Mouse (Mus musculus) neural tube, embryonic 13.5 days (tissue): ENCODE measurements around the gene Rbfox1. TPM values are rescaled to one million over a fixed set of nuclear protein-coding genes. Genes with fewer than 3 reads are reported as not detected.

Experiments
- ATAC-seq: fragments of 200-750 bp; cut with Nextera tagmentation; 2 replicates; pipeline ENCODE4 v1.8.0; 2017; ENCODE audit warnings: low read depth, mild to moderate bottlenecking, moderate TSS enrichment, moderate library complexity
- H3K27ac ChIP-seq: fragments of 300-500 bp; sonication (generic); replicated peaks from 2 replicates; pipeline ENCODE4 v1.5.1; 2015; ENCODE audit warnings: moderate library complexity, mild to moderate bottlenecking, inconsistent platforms
- H3K27me3 ChIP-seq: fragments of 300-500 bp; sonication (generic); 2 replicates; pipeline ENCODE4 v1.6.1; 2015; ENCODE audit warnings: mild to moderate bottlenecking, inconsistent platforms
- H3K36me3 ChIP-seq: fragments of 300-500 bp; sonication (generic); 2 replicates; pipeline ENCODE4 v1.6.1; 2015; ENCODE audit warnings: mild to moderate bottlenecking, inconsistent platforms
- H3K4me1 ChIP-seq: fragments of 300-500 bp; sonication (generic); replicated peaks from 2 replicates; pipeline ENCODE4 v1.6.1; 2015; ENCODE audit warnings: inconsistent platforms
- H3K4me2 ChIP-seq: fragments of 300-500 bp; sonication (generic); 2 replicates; pipeline ENCODE4 v1.6.1; 2015; ENCODE audit warnings: inconsistent platforms, mild to moderate bottlenecking, moderate library complexity
- H3K4me3 ChIP-seq: fragments of 300-500 bp; sonication (generic); 2 replicates; pipeline ENCODE4 v1.5.1; 2015; ENCODE audit warnings: mild to moderate bottlenecking, inconsistent platforms
- H3K9ac ChIP-seq: fragments of 300-500 bp; sonication (generic); 2 replicates; pipeline ENCODE4 v1.6.1; 2015; ENCODE audit warnings: moderate library complexity, mild to moderate bottlenecking, inconsistent platforms
- H3K9me3 ChIP-seq: fragments of 300-500 bp; sonication (generic); 2 replicates; pipeline ENCODE4 v1.6.1; 2016; ENCODE audit warnings: inconsistent platforms
- WGBS: fragments of 180-500 bp; shearing (Covaris S2); methylation state at CpG from one replicate; pipeline ENCODE4 v1.1.7; 2015; 5-methylcytosine and 5-hydroxymethylcytosine counted together
- polyA plus RNA-seq: library from polyadenylated mRNA; unstranded; fragments of >200 nt; fragmentation: Nextera tagmentation; extraction: Ambion mirVana; gene quantifications from 2 replicates; pipeline ENCODE4 v1.2.1, GENCODE M21; 2015

Gene Rbfox1
- polyA plus RNA-seq, 1 experiment from 2014 or later: 229 TPM

DNA sequence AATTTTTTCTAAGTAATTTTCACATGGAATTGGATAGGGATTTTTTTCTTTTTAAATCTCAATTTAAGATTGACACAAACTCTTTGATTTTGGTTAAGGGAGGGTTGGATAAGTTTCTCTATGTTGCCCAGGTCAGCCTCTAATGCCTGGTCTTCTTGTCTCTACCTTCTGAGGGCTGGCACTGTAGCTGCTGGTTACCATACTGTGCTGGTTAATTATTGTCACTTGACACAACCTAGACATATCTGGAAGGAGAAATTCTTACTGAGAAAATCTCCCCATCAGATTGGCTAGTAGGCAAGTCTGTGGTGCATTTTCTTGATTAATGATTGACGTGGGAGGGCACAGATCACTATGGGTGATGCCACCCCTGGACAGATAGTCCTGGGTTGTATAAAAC lies 177.3 kb downstream of the Rbfox1 start:
- Histone ChIP-seq H3K9me3 (no peaks in the 10 kb centered on the region), H3K9ac (no peak overlapping the region), H3K4me1 (no peaks in the 10 kb centered on the region), H3K36me3 (no peaks in the 10 kb centered on the region), H3K27me3 (no peaks in the 10 kb centered on the region), H3K4me2 (no peak overlapping the region), H3K27ac (no peak overlapping the region), H3K4me3 (no peak overlapping the region)
- no peak for ATAC-seq
- WGBS: 94% methylated on average over 1 of the region's 1 CpGs

- H3K36me3 ChIP-seq: no peaks in the 10 kb centered on the region
- no peak overlapping the region for H3K27ac ChIP-seq
- no peak overlapping the region for H3K4me3 ChIP-seq
- 91% methylated on average over 4 of the region's 4 CpGs for WGBS
- no peak for ATAC-seq
- H3K4me1 ChIP-seq: no peaks in the 10 kb centered on the region
- H3K9ac ChIP-seq: no peak overlapping the region
- no peaks in the 10 kb centered on the region for H3K27me3 ChIP-seq
- H3K4me2 ChIP-seq: no peak overlapping the region
- H3K9me3 ChIP-seq: no peaks in the 10 kb centered on the region
These were observed 180.3 kb downstream of the Rbfox1 start for GRCm38 (mm10) chr16:6065481-6065880.

- ATAC-seq: no peak
- Histone ChIP-seq H3K4me2 (no peak overlapping the region), H3K27me3 (no peaks in the 10 kb centered on the region), H3K4me3 (no peak overlapping the region), H3K9me3 (no peaks in the 10 kb centered on the region), H3K9ac (no peak overlapping the region), H3K36me3 (no peaks in the 10 kb centered on the region), H3K4me1 (no peaks in the 10 kb centered on the region), H3K27ac (no peak overlapping the region)
- 85% methylated on average over 10 of the region's 10 CpGs for WGBS
These were observed 190.4 kb downstream of the Rbfox1 start for GRCm38 (mm10) chr16:6075442-6076050.

DNA sequence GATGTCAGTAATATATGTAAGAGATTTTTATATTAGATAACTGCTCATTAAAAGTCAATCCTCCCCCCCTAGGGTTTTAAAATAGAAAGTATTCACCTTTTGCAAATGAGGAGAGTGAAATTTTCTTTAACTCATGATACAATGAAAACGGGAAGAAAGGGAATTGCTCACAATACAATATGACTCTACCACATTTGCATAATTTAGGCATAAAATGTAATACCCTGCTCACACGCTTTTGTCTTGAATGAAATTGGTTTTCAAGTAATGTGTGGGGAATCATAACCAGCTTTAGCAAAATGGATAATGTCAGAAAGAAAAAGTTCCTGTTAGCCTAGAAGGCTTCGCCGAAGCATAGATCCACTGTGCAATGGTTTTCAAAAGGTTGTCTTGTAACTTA lies 193.9 kb downstream of the Rbfox1 start:
- Histone ChIP-seq H3K9me3 (no peaks in the 10 kb centered on the region), H3K9ac (no peak overlapping the region), H3K4me3 (no peak overlapping the region), H3K36me3 (no peaks in the 10 kb centered on the region), H3K4me1 (no peaks in the 10 kb centered on the region), H3K4me2 (no peak overlapping the region), H3K27ac (no peak overlapping the region), H3K27me3 (no peaks in the 10 kb centered on the region)
- no peak for ATAC-seq
- WGBS: 73% methylated on average over 4 of the region's 4 CpGs

- H3K36me3 ChIP-seq: no peaks in the 10 kb centered on the region
- peaks cover 15% of the 10 kb centered on the region for H3K4me1 ChIP-seq
- no peak overlapping the region for H3K27ac ChIP-seq
- no peak overlapping the region for H3K4me2 ChIP-seq
- no peaks in the 10 kb centered on the region for H3K9me3 ChIP-seq
- 63% methylated on average over 7 of the region's 7 CpGs for WGBS
- H3K4me3 ChIP-seq: no peak overlapping the region
- no peaks in the 10 kb centered on the region for H3K27me3 ChIP-seq
- no peak for ATAC-seq
- H3K9ac ChIP-seq: no peak overlapping the region
These were observed 199.7 kb downstream of the Rbfox1 start for GRCm38 (mm10) chr16:6084701-6085365.

- Histone ChIP-seq H3K27me3 (no peaks in the 10 kb centered on the region), H3K27ac (peak overlapping the region; percentile 52; the same call in 1 of the 2 replicates)
- ATAC-seq: no peak
These were observed 201.0 kb downstream of the Rbfox1 start for GRCm38 (mm10) chr16:6086200-6086599.

DNA sequence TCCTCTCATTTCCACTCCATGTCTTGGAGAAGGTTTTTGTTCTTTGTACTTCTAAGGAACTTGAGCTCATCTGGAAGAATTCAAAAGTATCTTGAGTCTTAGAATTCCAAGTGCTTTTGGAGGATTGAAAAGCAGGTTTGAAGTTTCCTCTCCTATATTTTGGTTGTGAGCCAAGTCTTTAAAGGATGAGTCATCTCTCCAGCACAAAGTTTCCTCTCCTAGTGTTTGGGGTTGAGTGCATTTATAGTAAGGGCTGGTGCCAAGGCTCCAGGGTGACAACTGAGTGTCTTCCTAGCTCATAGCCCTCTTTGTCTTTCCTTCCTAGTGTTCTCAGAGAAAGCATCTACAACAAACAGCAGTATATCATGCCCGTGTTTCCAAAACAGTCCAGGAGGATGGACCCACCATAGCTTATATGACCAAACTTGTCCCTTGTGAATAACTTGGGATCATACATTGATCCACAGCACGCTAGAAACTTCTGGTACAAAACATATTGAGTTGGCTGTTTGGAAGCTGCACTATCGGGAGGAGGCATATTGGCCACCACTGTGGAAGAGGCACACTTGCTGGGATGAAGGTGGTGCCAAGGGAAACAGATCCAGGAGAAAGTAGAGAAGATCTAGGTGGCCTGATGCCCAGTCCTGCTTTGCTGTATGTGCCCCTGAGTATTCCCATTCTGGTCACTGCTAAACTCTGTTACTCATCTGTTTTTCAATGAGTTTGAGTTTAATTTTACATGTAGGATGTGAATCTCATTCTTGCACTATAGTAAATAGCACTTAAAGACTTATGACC lies 206.4 kb downstream of the Rbfox1 start:
- no peak overlapping the region for H3K27ac ChIP-seq
- no peaks in the 10 kb centered on the region for H3K27me3 ChIP-seq
- no peak overlapping the region for H3K4me2 ChIP-seq
- no peak overlapping the region for H3K4me3 ChIP-seq
- no peak for ATAC-seq
- H3K36me3 ChIP-seq: no peaks in the 10 kb centered on the region
- WGBS: 89% methylated on average over 3 of the region's 3 CpGs
- peaks cover 13% of the 10 kb centered on the region; the same call in 1 of the 2 replicates for H3K4me1 ChIP-seq
- H3K9ac ChIP-seq: no peak overlapping the region
- no peaks in the 10 kb centered on the region for H3K9me3 ChIP-seq

More at GRCm38 (mm10) chr16:6086200-6086599, 201.0 kb downstream of the Rbfox1 start:
- H3K4me3 ChIP-seq: no peak overlapping the region
- H3K4me2 ChIP-seq: no peak overlapping the region
- H3K36me3 ChIP-seq: no peaks in the 10 kb centered on the region
- H3K9me3 ChIP-seq: no peaks in the 10 kb centered on the region
- H3K4me1 ChIP-seq: peaks cover 20% of the 10 kb centered on the region
- no peak overlapping the region for H3K9ac ChIP-seq
- WGBS: 56% methylated on average over 3 of the region's 3 CpGs

DNA sequence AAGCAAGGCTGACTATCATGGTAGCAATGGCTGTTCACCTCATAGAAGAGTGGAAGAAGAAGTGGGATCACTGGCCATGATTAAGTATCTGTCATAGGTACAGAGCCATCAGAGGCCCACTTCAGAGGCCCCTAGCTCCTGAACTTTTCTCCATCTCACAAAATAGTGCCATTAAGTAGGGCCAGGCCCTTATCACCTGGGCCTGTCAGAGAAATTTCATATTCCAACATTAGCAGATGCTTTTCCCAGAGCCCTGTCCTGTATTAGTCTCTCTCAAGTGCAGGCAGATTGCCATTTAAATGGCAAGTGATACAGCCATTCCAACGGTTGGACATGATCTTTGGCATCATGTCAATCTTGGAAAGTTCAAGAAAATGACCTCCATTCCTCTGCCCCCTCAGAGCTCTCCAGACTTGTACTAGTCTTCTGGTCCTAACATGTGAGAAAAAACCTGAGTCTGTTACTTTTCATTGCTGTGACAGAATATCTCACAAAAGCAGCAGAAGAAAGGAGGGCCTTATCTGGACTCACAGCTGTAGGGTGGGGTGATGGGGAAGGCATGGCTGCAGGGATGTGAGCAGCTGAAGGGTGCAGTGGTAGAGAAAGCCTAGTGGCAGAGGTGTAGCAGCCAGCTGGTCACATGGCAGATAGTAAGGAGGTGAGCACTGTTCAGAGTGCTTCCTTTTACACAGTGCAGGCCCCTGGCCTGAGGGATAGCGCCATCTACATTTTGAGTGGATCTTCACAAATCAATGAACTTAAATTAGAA lies 210.6 kb downstream of the Rbfox1 start:
- no peak for ATAC-seq
- H3K4me1 ChIP-seq: peaks cover 13% of the 10 kb centered on the region
- WGBS: 89% methylated on average over 2 of the region's 2 CpGs
- H3K4me3 ChIP-seq: no peak overlapping the region
- no peaks in the 10 kb centered on the region for H3K9me3 ChIP-seq
- no peak overlapping the region for H3K27ac ChIP-seq
- H3K27me3 ChIP-seq: no peaks in the 10 kb centered on the region
- no peak overlapping the region for H3K9ac ChIP-seq
- H3K36me3 ChIP-seq: no peaks in the 10 kb centered on the region
- H3K4me2 ChIP-seq: no peak overlapping the region

DNA sequence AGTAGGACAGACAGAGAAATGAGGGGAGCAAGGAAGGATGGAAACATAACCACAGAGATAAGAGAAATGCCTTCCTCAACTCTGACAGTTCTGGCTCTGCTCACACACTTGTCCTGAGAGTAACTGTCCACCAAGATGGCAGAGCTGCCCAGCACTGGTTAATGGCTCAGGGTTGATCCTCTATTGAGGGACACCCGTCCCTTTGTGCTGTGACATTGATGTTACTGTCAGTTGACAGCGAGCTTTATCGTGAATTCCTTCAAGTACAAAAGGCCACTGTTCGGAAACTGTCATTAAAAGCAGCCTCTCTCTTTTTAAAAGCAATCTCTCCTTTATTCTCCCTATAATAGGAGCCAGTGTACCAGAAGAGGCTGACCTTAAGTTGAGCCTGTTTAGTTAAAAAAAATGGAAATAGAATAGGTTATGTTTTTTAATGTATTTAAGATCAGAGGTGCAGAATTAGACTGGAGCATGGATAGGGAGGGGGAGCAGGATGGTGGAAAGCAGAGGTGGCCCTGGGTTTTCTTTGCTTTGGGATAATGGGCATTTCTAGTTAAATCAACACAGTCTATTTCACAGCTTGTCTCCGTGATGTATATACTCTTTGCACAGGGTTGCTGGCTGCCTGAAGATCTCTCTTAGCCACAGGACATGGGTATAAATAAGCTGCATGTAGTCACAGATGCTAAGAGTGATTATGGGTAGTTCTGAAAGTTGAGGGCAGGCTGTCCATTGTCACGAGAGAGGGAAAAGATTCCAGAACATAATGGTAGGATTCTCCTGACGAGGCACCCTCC lies 212.3 kb downstream of the Rbfox1 start:
- no peaks in the 10 kb centered on the region for H3K9me3 ChIP-seq
- no peaks in the 10 kb centered on the region for H3K36me3 ChIP-seq
- no peak for ATAC-seq
- no peak overlapping the region for H3K4me2 ChIP-seq
- 13% methylated on average over 7 of the region's 7 CpGs for WGBS
- no peak overlapping the region for H3K27ac ChIP-seq
- no peak overlapping the region for H3K4me3 ChIP-seq
- no peaks in the 10 kb centered on the region for H3K27me3 ChIP-seq
- peaks cover 13% of the 10 kb centered on the region for H3K4me1 ChIP-seq
- H3K9ac ChIP-seq: no peak overlapping the region

DNA sequence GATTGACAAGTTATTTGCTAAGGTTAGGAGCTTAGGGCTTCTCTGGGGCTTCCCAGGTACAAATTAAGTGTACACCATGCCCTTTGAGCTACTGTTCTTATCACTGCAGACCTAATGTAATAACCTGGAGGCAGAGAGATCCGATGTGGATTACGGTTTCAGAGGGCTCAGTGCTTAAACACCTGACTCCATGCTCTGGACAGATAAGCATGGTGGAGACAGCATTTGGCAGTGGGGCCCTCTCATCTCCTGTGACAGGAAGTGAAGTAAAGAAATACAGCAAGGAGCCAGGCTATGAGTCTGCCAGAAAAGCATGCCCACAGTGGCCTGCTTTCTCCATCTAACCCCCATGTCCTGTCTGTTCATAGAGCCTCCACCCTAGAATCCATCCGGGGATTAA lies 213.0 kb downstream of the Rbfox1 start:
- no peak for ATAC-seq
- H3K36me3 ChIP-seq: no peaks in the 10 kb centered on the region
- H3K4me3 ChIP-seq: no peak overlapping the region
- H3K4me2 ChIP-seq: no peak overlapping the region
- no peak overlapping the region for H3K9ac ChIP-seq
- WGBS: 88% methylated on average over 3 of the region's 3 CpGs
- H3K27ac ChIP-seq: no peak overlapping the region
- H3K4me1 ChIP-seq: peaks cover 13% of the 10 kb centered on the region
- H3K9me3 ChIP-seq: no peaks in the 10 kb centered on the region
- no peaks in the 10 kb centered on the region for H3K27me3 ChIP-seq

DNA sequence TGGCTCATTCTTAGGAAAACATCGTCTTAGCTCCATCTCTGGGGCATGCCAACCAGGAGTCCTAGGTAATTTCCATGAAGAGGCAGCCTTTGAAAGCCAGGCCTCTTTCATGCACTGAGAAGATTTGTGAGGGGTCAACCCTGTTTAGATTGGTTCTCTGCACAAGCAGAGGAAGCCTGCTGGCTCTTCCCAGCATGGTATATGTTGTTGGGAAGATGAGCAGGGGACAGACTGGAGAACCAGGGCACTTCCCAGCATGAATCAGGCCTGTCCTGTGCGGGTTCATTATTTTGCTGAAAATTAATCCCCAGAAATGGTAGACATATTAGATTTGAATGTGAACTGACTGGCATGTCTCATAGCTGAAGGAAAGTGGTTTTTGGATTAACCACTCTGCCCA lies 214.4 kb downstream of the Rbfox1 start:
- WGBS: 52% methylated on average over 2 of the region's 2 CpGs

More for the DNA sequence above, 214.4 kb downstream of the Rbfox1 start:
- no peak overlapping the region for H3K4me2 ChIP-seq
- no peaks in the 10 kb centered on the region for H3K9me3 ChIP-seq
- no peak overlapping the region for H3K9ac ChIP-seq
- no peak for ATAC-seq
- H3K27ac ChIP-seq: no peak overlapping the region
- H3K4me3 ChIP-seq: no peak overlapping the region
- no peaks in the 10 kb centered on the region for H3K36me3 ChIP-seq
- peaks cover 13% of the 10 kb centered on the region for H3K4me1 ChIP-seq
- H3K27me3 ChIP-seq: no peaks in the 10 kb centered on the region
